Comparison of ENCODE assay signal across 8 mouse cellular contexts in the genomic region with DNA sequence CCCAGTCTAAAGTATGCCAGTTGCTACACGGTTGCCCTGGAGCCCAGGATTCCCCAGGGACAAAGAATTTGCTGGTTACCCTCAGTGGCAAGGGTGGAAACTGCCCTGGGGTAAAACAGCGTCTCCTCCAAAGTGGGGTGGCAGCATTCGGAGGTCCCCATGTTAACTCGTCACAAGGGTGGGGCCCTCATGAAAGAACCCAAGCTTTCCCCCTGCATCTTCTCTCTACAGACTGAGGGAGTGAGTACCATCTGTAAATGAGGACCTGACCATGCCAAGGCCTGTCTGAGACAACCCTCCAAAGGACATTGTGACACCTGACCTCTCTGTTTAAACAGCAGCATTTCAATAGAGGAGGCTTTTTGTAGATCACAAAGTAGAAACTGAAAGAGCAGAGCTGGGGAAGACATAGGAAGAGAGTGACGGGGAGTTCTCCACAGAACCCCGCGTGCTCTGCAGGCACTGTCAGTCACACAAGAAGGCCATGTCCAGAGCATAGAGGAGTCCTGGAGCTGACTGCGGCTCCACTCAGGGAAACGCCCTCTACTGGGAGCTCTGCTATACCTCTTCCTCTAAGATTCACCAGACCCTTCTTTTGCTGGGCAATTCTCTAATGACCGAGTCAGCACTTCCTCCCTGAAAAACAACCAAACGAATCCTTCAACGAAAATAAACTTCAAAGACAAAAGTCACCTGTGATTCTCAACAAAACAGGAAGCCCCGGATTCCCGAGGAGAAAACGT. TPM values are rescaled to one million over a fixed set of nuclear protein-coding genes. Genes with fewer than 3 reads are reported as not detected.
DNase-seq lines count a peak whose midpoint lies in the region; ATAC-seq and TF ChIP-seq lines count a peak whose summit lies in the region.

No protein-coding gene starts in this region.

- H3K4me2 ChIP-seq in kidney, postnatal 0 days (ENCODE audit: low read length): no peak overlapping the region; the same call in 1 of the 2 replicates
- no peak overlapping the region for H3K4me2 ChIP-seq in midbrain, embryonic 13.5 days (replicated peaks)

- no peaks in the 10 kb centered on the region for H3K4me1 ChIP-seq in kidney, adult 2 months (ENCODE audit: control insufficient read depth, insufficient read depth, low read length)
- no peaks in the 10 kb centered on the region for H3K4me1 ChIP-seq in kidney, postnatal 0 days (replicated peaks; ENCODE audit: insufficient read depth, low read length)
- peaks cover 20% of the 10 kb centered on the region for H3K4me1 ChIP-seq in midbrain, embryonic 13.5 days (replicated peaks)

- H3K4me3 ChIP-seq in kidney, adult 2 months (ENCODE audit: insufficient read depth, low read depth, low read length): no peak overlapping the region
- H3K4me3 ChIP-seq in kidney, postnatal 0 days (replicated peaks; ENCODE audit: low read depth, low read length): no peak overlapping the region
- no peak overlapping the region for H3K4me3 ChIP-seq in midbrain, embryonic 13.5 days (replicated peaks)

- peak; percentile 30; the same call in 1 of the 2 replicates for TF ChIP-seq CTCF in kidney, adult 2 months (conservative IDR thresholded peaks at IDR 0.05; ENCODE audit: insufficient read depth, insufficient read length, low read depth, low read length)
- peak; percentile 59 for TF ChIP-seq CTCF in kidney, postnatal 0 days (IDR thresholded peaks at IDR 0.05; ENCODE audit: low read depth)

- no peaks in the 10 kb centered on the region for H3K36me3 ChIP-seq in kidney, adult 2 months (ENCODE audit: control insufficient read depth, insufficient read depth, low read length)
- H3K36me3 ChIP-seq in kidney, postnatal 0 days (ENCODE audit: insufficient read depth, low read length): no peaks in the 10 kb centered on the region
- no peaks in the 10 kb centered on the region for H3K36me3 ChIP-seq in midbrain, embryonic 13.5 days

- ATAC-seq in kidney, postnatal 0 days (replicated peaks; ENCODE audit: low FRiP score, low read depth): no peak
- ATAC-seq in midbrain, embryonic 13.5 days: peak; percentile 62

- DNase-seq in kidney, adult 2 months: peak; percentile 32
- DNase-seq in kidney, adult 11 months: no peak
- peak; percentile 67 for DNase-seq in ES-CJ7 (ENCODE audit: low read depth, low spot score)
- peak; percentile 25 for DNase-seq in brain, adult 2 months (ENCODE audit: low read depth, low spot score)
- peak; percentile 59 for DNase-seq in kidney, postnatal 0 days (ENCODE audit: low spot score)
- DNase-seq in right cerebral cortex, postnatal 14 days: no peak
- no peak for DNase-seq in Muller cell, postnatal 12 days (ENCODE audit: inconsistent ontology term)

- no peaks in the 10 kb centered on the region for H3K27me3 ChIP-seq in kidney, adult 2 months (replicated peaks; ENCODE audit: control insufficient read depth, insufficient read depth, low read length)
- no peaks in the 10 kb centered on the region for H3K27me3 ChIP-seq in kidney, postnatal 0 days (ENCODE audit: insufficient read depth, low read length)
- H3K27me3 ChIP-seq in midbrain, embryonic 13.5 days: no peaks in the 10 kb centered on the region

- H3K9me3 ChIP-seq in kidney, postnatal 0 days (replicated peaks; ENCODE audit: low read length): no peaks in the 10 kb centered on the region
- H3K9me3 ChIP-seq in midbrain, embryonic 13.5 days: no peaks in the 10 kb centered on the region

- no peak overlapping the region for H3K9ac ChIP-seq in kidney, postnatal 0 days (ENCODE audit: low read depth, low read length)
- H3K9ac ChIP-seq in midbrain, embryonic 13.5 days (replicated peaks): no peak overlapping the region

- no peak overlapping the region for H3K27ac ChIP-seq in kidney, adult 2 months (ENCODE audit: insufficient read depth, low read depth, low read length)
- H3K27ac ChIP-seq in kidney, postnatal 0 days: no peak overlapping the region
- no peak overlapping the region; the same call in 1 of the 2 replicates for H3K27ac ChIP-seq in midbrain, embryonic 13.5 days

- no peak for TF ChIP-seq POLR2A in kidney, adult 2 months (IDR thresholded peaks at IDR 0.05; ENCODE audit: low read depth, low read length)

- 45% methylated on average over 15 of the region's 15 CpGs for WGBS in kidney, adult 2 months
- whole genome bisulfite sequencing in kidney, postnatal 0 days: 40% methylated on average over 15 of the region's 15 CpGs
- 34% methylated on average over 15 of the region's 15 CpGs for WGBS in midbrain, embryonic 13.5 days

RNA-seq across cellular contexts. Expression of a gene that starts 49.3 kb away (rescaled TPM):
- 14.2 and 16.0 TPM in 2 replicates for polyA plus RNA-seq in kidney, adult 2 months (2012; rRNA removed)
- 21.8 and 23.6 TPM in 2 replicates for polyA plus RNA-seq in kidney, postnatal 0 days (2015; fragmentation: Nextera tagmentation; extraction: Ambion mirVana)
- polyA plus RNA-seq in midbrain, embryonic 13.5 days (2015; fragmentation: Nextera tagmentation; extraction: Ambion mirVana): 53.7 and 57.8 TPM in 2 replicates

Comparison
In these comparisons a context has a peak if more than half of its experiments do, and no peak if none do; other contexts are left out.
1. DNase-seq: peak in kidney, adult 2 months (single experiment), ES-CJ7 (single experiment), brain, adult 2 months (single experiment) and kidney, postnatal 0 days (single experiment); none in kidney, adult 11 months (single experiment), right cerebral cortex, postnatal 14 days (single experiment) and Muller cell, postnatal 12 days (single experiment).